Mouse (Mus musculus): ENCODE data around the gene Mum1l1. TPM values are rescaled to one million over a fixed set of nuclear protein-coding genes. Genes with fewer than 3 reads are reported as not detected.

The Mum1l1 gene
- 28.7 and 29.9 TPM in 2 replicates for polyA plus RNA-seq (2015; fragmentation: Nextera tagmentation; extraction: Ambion mirVana)

GRCm38 (mm10) chrX:139209829-139210225, at the start of gene Mum1l1:
Gene Mum1l1 (plus strand): TSS chrX:139210042.

GRCm38 (mm10) chrX:139178928-139179327, 30.9 kb upstream of the Mum1l1 start, which contains the start of gene 4933428M09Rik:
Gene 4933428M09Rik (plus strand): TSS chrX:139179228.

Other genes with a start within 250 kb of the Mum1l1 start
- gene Serpina7, start 124.8 kb upstream of the Mum1l1 start, polyA plus RNA-seq (2015; fragmentation: Nextera tagmentation; extraction: Ambion mirVana) = 0.06 and 0.09 TPM in 2 replicates
- not detected in 2 replicates for gene 4930513O06Rik, start 123.8 kb upstream of the Mum1l1 start, polyA plus RNA-seq (2015; fragmentation: Nextera tagmentation; extraction: Ambion mirVana)
- gene 4933428M09Rik, start 30.8 kb upstream of the Mum1l1 start, polyA plus RNA-seq (2015; fragmentation: Nextera tagmentation; extraction: Ambion mirVana) = not detected in 2 replicates
- not detected in 2 replicates for gene Trap1a, start 123.6 kb downstream of the Mum1l1 start, polyA plus RNA-seq (2015; fragmentation: Nextera tagmentation; extraction: Ambion mirVana)

All from skeletal muscle tissue, postnatal 0 days (tissue).